Mouse (Mus musculus) hindbrain, embryonic 16.5 days (tissue): ENCODE data around the gene Vsnl1. TPM values are rescaled to one million over a fixed set of nuclear protein-coding genes. Genes with fewer than 3 reads are reported as not detected.

Experiments used
- ATAC-seq: fragments of 200-750 bp; cut with Nextera tagmentation; 2 replicates; pipeline ENCODE4 v1.8.0; 2017; ENCODE audit warnings: moderate TSS enrichment, moderate library complexity
- H3K27ac ChIP-seq: fragments of 300-500 bp; sonication (generic); 2 replicates; pipeline ENCODE4 v1.5.1; 2014; ENCODE audit warnings: low read depth, mild to moderate bottlenecking, control low read depth, low read length, moderate library complexity
- H3K27me3 ChIP-seq: fragments of 300-500 bp; sonication (generic); replicated peaks from 2 replicates; pipeline ENCODE4 v1.6.1; 2014; ENCODE audit warnings: low read length; ENCODE audit not compliant: control insufficient read depth, insufficient read depth
- H3K36me3 ChIP-seq: fragments of 300-500 bp; sonication (generic); 2 replicates; pipeline ENCODE4 v1.6.1; 2014; ENCODE audit warnings: mild to moderate bottlenecking, low read length, moderate library complexity, mixed read lengths; ENCODE audit not compliant: control insufficient read depth, insufficient read depth
- H3K4me1 ChIP-seq: fragments of 300-500 bp; sonication (generic); 2 replicates; pipeline ENCODE4 v1.6.1; 2014; ENCODE audit warnings: low read depth, low read length; ENCODE audit not compliant: control insufficient read depth, insufficient read depth
- H3K4me2 ChIP-seq: fragments of 300-500 bp; sonication (generic); 2 replicates; pipeline ENCODE4 v1.6.1; 2014; ENCODE audit warnings: mild to moderate bottlenecking, low read length, control low read depth, moderate library complexity
- H3K4me3 ChIP-seq: fragments of 300-500 bp; sonication (generic); 2 replicates; pipeline ENCODE4 v1.5.1; 2014; ENCODE audit warnings: mild to moderate bottlenecking, low read length, control low read depth, moderate library complexity
- H3K9ac ChIP-seq: fragments of 300-500 bp; sonication (generic); 2 replicates; pipeline ENCODE4 v1.6.1; 2014; ENCODE audit warnings: low read depth, mild to moderate bottlenecking, control low read depth, low read length, moderate library complexity
- H3K9me3 ChIP-seq: fragments of 300-500 bp; sonication (generic); 2 replicates; pipeline ENCODE4 v1.6.1; 2014; ENCODE audit warnings: mild to moderate bottlenecking, low read length, moderate library complexity; ENCODE audit not compliant: control insufficient read depth
- WGBS: fragments of 180-500 bp; shearing (Covaris S2); extraction: QIAGEN DNeasy Blood & Tissue Kit; methylation state at CpG from one replicate; pipeline ENCODE4 v1.1.7; 2014; 5-methylcytosine and 5-hydroxymethylcytosine counted together
- polyA plus RNA-seq: library from polyadenylated mRNA; unstranded; fragments of >200 nt; fragmentation: Nextera tagmentation; extraction: Ambion mirVana; gene quantifications from 2 replicates; pipeline ENCODE4 v1.2.1, GENCODE M21; 2015

The Vsnl1 gene
- polyA plus RNA-seq, 1 experiment from 2014 or later = 168 TPM

DNA sequence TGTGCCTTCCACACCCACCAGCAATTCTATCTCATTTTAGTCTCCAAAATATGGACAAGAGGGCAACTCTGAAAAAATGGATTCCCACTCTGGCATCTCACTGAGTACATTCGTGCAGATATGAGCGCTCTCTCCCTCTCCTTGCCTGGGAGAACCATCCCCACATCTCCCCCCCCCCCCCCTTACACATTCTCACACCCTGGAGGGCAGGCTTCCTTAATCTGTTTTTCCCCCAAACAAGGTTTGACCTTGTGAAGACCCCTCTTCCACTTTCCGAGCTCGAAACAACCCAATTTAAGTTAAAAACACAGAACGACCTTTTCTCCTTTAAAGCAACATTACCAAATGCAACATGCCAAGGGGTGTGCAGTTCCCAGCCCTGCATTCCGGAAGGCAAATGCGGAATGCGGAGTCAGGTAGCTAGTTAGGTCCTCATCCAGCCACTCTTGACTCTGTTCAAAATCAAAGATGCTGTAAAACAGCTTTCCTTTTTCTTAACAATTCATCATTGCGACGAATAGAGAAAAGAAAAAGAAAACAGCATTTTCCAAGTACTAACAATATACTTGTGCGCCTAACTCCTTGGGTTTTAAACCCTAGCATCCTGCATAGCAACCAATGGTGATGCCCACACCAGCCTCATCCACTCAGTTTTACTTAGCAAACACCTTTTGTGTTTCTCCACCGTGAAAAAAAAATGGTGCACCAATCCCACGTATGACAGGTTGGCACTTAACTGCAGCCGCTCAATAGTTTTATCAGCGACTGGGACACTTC lies 979 bp downstream of the Vsnl1 start:
- Histone ChIP-seq H3K9ac (peak overlapping the region; percentile 66), H3K27ac (peak overlapping the region; percentile 82), H3K36me3 (no peaks in the 10 kb centered on the region), H3K4me3 (peak overlapping the region; percentile 52), H3K9me3 (no peaks in the 10 kb centered on the region), H3K27me3 (no peaks in the 10 kb centered on the region), H3K4me2 (peak overlapping the region; percentile 83), H3K4me1 (peaks cover 4% of the 10 kb centered on the region; the same call in 1 of the 2 replicates)
- no peak for ATAC-seq
- 5% methylated on average over 15 of the region's 15 CpGs for WGBS

DNA sequence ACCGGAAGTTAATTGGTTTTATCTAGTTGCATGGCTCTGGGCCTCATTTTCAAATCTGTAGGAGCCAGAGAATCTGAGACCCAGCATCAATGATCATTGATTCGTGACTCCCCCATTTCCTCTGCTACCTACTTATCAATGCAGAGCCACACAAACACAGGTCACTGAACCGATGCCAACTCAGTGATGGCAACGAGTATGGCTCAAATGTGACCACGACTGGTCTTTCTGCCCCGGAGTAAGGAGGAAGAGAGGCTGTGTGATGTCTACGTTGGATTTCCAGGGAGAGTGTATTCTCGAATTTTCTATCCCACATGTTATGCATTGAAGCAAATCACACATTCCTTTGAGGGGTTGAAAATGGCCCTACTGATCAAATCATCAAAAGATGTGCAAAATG lies 2.0 kb downstream of the Vsnl1 start:
- Histone ChIP-seq H3K9me3 (no peaks in the 10 kb centered on the region), H3K4me3 (peak overlapping the region; percentile 52), H3K36me3 (no peaks in the 10 kb centered on the region), H3K27me3 (no peaks in the 10 kb centered on the region), H3K4me2 (peak overlapping the region; percentile 83), H3K27ac (no peak overlapping the region), H3K4me1 (peaks cover 4% of the 10 kb centered on the region; the same call in 1 of the 2 replicates), H3K9ac (peak overlapping the region; percentile 33; the same call in 1 of the 2 replicates)
- ATAC-seq = no peak
- 71% methylated on average over 8 of the region's 8 CpGs for WGBS

DNA sequence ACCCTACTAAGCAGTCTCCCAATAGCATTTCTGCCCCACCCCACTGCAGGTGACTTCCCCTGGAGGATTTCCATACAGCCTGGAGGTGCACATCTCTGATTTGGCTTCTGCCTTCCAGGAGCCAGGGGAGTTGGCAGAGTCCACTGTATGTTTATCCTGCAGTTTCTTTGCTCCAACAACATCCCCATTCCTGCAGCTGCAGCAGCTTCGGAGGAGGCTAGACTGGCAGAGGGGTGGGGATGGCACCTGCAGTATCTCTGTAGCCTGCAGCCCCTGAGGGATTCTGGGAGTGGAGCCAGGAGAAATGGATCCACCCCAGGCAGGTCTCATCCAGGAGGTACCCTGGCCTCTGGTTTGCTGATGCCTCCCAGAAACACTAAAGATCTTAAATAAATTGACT lies 2.7 kb downstream of the Vsnl1 start:
- ATAC-seq = no peak
- H3K9me3 ChIP-seq = no peaks in the 10 kb centered on the region
- H3K4me3 ChIP-seq = peak overlapping the region; percentile 13
- H3K9ac ChIP-seq = no peak overlapping the region
- no peaks in the 10 kb centered on the region for H3K36me3 ChIP-seq
- peaks cover 4% of the 10 kb centered on the region; the same call in 1 of the 2 replicates for H3K4me1 ChIP-seq
- WGBS = 57% methylated on average over 1 of the region's 1 CpGs
- no peak overlapping the region for H3K27ac ChIP-seq
- H3K4me2 ChIP-seq = peak overlapping the region; percentile 42
- no peaks in the 10 kb centered on the region for H3K27me3 ChIP-seq

DNA sequence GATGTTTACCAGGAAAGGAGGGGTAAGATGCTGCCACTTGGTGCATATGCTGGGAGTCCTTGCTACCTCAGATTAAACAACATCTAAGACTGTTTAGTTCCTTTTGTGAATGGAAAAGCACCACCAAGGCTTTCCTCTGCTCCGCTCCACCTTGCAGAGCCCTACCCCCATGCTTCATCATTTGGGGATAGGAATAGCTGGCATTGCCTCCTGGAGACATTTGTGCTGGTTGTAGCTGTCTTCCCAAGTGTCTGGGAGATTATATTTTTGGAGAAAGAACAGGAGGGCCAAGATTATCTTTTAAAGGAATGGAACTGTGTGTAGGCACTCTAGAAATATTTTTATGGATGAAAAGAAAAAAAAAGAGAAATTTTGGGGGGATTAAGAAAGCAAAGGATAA lies 3.3 kb downstream of the Vsnl1 start:
- Histone ChIP-seq H3K36me3 (no peaks in the 10 kb centered on the region), H3K27me3 (no peaks in the 10 kb centered on the region), H3K9me3 (no peaks in the 10 kb centered on the region), H3K9ac (no peak overlapping the region), H3K4me3 (no peak overlapping the region), H3K4me1 (peaks cover 4% of the 10 kb centered on the region; the same call in 1 of the 2 replicates), H3K4me2 (peak overlapping the region; percentile 42), H3K27ac (no peak overlapping the region)
- no peak for ATAC-seq
- whole genome bisulfite sequencing = 91% methylated on average over 1 of the region's 1 CpGs

DNA sequence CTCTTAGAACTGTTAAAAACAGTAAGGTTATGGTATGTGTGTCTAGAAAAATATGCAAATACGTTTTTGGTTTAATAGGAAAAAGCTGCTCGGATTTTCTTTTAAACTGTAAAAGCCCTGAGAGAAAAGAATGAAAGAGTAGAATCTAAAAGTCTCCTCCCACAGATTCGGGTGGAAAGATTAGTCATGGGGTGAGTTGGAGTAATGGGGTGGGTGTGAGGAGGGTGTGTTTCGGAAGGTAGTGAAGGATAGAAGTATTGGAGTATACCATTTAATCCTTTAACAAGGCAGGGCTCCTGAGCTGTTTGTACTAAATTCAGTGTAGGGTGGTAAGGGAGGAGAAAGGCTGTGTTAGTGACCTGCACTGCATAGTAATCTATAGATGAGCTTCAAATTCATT lies 9.0 kb downstream of the Vsnl1 start:
- Histone ChIP-seq H3K4me3 (no peak overlapping the region), H3K4me1 (no peaks in the 10 kb centered on the region), H3K27ac (no peak overlapping the region), H3K9me3 (no peaks in the 10 kb centered on the region), H3K36me3 (no peaks in the 10 kb centered on the region), H3K9ac (no peak overlapping the region), H3K27me3 (no peaks in the 10 kb centered on the region), H3K4me2 (no peak overlapping the region)
- whole genome bisulfite sequencing = 77% methylated on average over 4 of the region's 4 CpGs
- no peak for ATAC-seq

DNA sequence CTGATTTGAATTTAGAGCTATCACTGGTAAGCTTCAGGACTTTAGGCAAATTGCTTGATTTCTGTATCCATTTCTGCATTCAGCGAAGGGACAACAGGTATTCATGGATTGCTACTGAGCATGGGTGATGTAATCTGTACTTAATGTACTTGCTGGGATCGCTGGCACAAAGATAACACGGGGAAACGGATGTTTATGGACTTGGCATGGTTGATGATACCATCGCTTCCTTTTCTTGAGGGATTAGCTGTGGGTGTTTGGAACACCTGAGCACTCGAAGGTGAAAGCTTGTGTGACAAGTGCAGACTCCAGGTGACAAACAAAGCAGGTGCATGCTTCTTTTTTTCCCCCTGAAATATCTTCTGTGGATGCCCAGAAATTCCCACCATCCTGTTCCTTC lies 18.3 kb downstream of the Vsnl1 start:
- WGBS = 86% methylated on average over 6 of the region's 6 CpGs
- Histone ChIP-seq H3K4me2 (no peak overlapping the region), H3K36me3 (no peaks in the 10 kb centered on the region), H3K9me3 (peaks cover 4% of the 10 kb centered on the region; the same call in 1 of the 2 replicates), H3K4me3 (no peak overlapping the region), H3K27ac (no peak overlapping the region), H3K27me3 (no peaks in the 10 kb centered on the region), H3K4me1 (no peaks in the 10 kb centered on the region), H3K9ac (no peak overlapping the region)
- ATAC-seq = no peak

DNA sequence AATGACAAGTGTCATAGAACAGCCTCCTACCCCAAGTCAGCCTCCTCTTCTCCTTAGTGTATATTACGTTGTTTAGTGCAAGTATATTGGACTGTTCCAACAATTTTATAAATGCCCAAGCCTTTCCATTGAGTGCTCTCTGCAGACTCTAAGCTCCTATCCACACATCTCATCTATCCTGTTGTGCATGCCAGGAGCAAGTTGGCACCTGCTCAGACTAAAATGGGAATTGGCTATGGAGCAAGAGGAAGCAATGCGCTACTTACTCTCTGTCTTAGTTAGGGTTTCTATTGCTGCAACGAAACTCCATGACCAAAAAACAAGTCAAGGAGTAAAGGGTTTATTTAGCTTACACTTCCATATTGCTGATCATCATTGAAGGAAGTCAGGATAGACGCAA lies 28.7 kb downstream of the Vsnl1 start:
- no peaks in the 10 kb centered on the region for H3K4me1 ChIP-seq
- no peak overlapping the region for H3K4me2 ChIP-seq
- H3K27me3 ChIP-seq = no peaks in the 10 kb centered on the region
- ATAC-seq = no peak
- WGBS = 89% methylated on average over 4 of the region's 4 CpGs
- H3K27ac ChIP-seq = no peak overlapping the region
- no peak overlapping the region for H3K4me3 ChIP-seq
- no peaks in the 10 kb centered on the region for H3K36me3 ChIP-seq
- H3K9ac ChIP-seq = no peak overlapping the region
- no peaks in the 10 kb centered on the region for H3K9me3 ChIP-seq

DNA sequence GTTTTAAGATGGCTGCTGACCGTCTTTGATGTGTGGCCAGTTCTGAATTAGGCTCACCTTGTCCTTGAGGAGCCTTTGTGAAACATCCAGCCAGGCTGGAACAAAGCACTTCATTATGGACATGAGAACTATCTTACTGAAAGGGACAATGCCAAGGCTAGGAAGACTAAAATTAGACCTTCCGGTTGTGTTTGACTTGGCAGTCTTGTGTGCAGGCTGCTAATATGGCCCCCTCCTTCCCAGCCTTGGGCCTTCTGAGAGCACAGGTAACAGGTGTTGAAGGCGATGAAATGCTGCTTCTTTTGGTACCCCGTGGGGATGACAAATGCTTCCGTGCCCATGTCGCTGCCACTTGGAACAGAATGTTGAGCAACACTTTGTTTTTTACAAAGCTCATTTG lies 37.6 kb downstream of the Vsnl1 start:
- Histone ChIP-seq H3K4me1 (no peaks in the 10 kb centered on the region), H3K27me3 (no peaks in the 10 kb centered on the region), H3K4me3 (no peak overlapping the region), H3K4me2 (no peak overlapping the region), H3K9ac (no peak overlapping the region), H3K36me3 (no peaks in the 10 kb centered on the region), H3K9me3 (no peaks in the 10 kb centered on the region), H3K27ac (no peak overlapping the region)
- ATAC-seq = no peak
- WGBS = 89% methylated on average over 6 of the region's 6 CpGs

DNA sequence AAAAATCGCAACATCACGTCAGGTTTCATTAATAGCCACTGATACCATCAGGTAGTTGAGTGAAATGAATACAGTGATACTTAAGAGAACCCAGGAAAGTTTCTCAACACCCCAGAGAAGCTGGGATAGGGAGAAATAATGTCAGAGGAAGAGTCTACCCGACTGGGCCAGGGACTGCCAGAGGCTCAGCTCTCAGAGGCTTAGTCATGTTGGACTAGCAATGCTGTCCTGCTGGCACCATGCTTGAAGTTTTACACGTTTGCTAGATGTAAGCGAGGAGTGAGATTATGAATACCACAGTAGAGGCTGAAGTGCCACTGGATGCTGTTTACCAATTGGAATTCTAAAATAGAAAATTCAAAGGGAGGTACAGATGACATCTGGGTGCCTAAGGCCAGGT lies 39.4 kb downstream of the Vsnl1 start:
- Histone ChIP-seq H3K36me3 (no peaks in the 10 kb centered on the region), H3K4me3 (no peak overlapping the region), H3K27me3 (no peaks in the 10 kb centered on the region), H3K4me2 (no peak overlapping the region), H3K9ac (no peak overlapping the region), H3K27ac (no peak overlapping the region), H3K9me3 (no peaks in the 10 kb centered on the region), H3K4me1 (no peaks in the 10 kb centered on the region)
- 83% methylated on average over 5 of the region's 5 CpGs for WGBS
- ATAC-seq = no peak
